ENCODE assay signal across 8 mouse cellular contexts in genomic region chr4:43044673-43045072, GRCm38 (mm10). TPM values are rescaled to one million over a fixed set of nuclear protein-coding genes. Genes with fewer than 3 reads are reported as not detected.
A peak's percentile ranks its signal among the peaks of the same experiment; 100 is the strongest.
DNase-seq lines count a peak whose midpoint lies in the region; ATAC-seq and TF ChIP-seq lines count a peak whose summit lies in the region.

No protein-coding gene starts in this region.

- ATAC-seq in heart, postnatal 0 days (ENCODE audit: insufficient read depth, low read depth) = no peak
- peak; percentile 38 for ATAC-seq in megakaryocyte, adult 5-6 weeks (ENCODE audit: poor library complexity, severe bottlenecking)

- peak overlapping the region; percentile 5 for H3K4me3 ChIP-seq in cerebellum, adult 2 months (replicated peaks; ENCODE audit: insufficient read depth, low read depth, low read length)
- H3K4me3 ChIP-seq in brown adipose tissue, adult 24 weeks (ENCODE audit: insufficient read depth, low read depth, low read length) = peak overlapping the region; percentile 60
- peak overlapping the region; percentile 46 for H3K4me3 ChIP-seq in heart, postnatal 0 days (ENCODE audit: low read depth, low read length)

- no peak for TF ChIP-seq POLR2A in cerebellum, adult 2 months (IDR thresholded peaks at IDR 0.05; ENCODE audit: borderline replicate concordance, insufficient read depth, low read length)

- no peaks in the 10 kb centered on the region for H3K36me3 ChIP-seq in heart, postnatal 0 days (replicated peaks; ENCODE audit: control insufficient read depth, insufficient read depth, low read length)

- no peak overlapping the region for H3K9ac ChIP-seq in heart, postnatal 0 days (replicated peaks; ENCODE audit: low read depth, low read length)

- no peak for TF ChIP-seq CTCF in cerebellum, adult 2 months (IDR thresholded peaks at IDR 0.05; ENCODE audit: borderline replicate concordance, insufficient read depth, low read depth, low read length)
- TF ChIP-seq CTCF in heart, postnatal 0 days (IDR thresholded peaks at IDR 0.05; ENCODE audit: low read depth) = no peak

- no peaks in the 10 kb centered on the region for H3K9me3 ChIP-seq in heart, postnatal 0 days (replicated peaks; ENCODE audit: control insufficient read depth, low read length)

- TF ChIP-seq EP300 in heart, postnatal 0 days (IDR thresholded peaks at IDR 0.05; ENCODE audit: low read depth) = no peak

- peak overlapping the region; percentile 94 for H3K4me2 ChIP-seq in heart, postnatal 0 days (ENCODE audit: low read depth, low read length)

- H3K27ac ChIP-seq in cerebellum, adult 2 months (ENCODE audit: insufficient read depth, low read length) = no peak overlapping the region; the same call in 1 of the 2 replicates
- H3K27ac ChIP-seq in brown adipose tissue, adult 24 weeks (replicated peaks; ENCODE audit: low read depth, low read length) = peak overlapping the region; percentile 97
- peak overlapping the region; percentile 79 for H3K27ac ChIP-seq in heart, postnatal 0 days (ENCODE audit: low read depth)

- H3K27me3 ChIP-seq in cerebellum, adult 2 months (ENCODE audit: control insufficient read depth, insufficient read depth, low read length) = no peaks in the 10 kb centered on the region
- H3K27me3 ChIP-seq in heart, postnatal 0 days (ENCODE audit: control insufficient read depth, insufficient read depth, low read length) = no peaks in the 10 kb centered on the region

- 10% methylated on average over 4 of the region's 4 CpGs for WGBS in cerebellum, adult 2 months
- WGBS in heart, postnatal 0 days = 28% methylated on average over 4 of the region's 4 CpGs

- DNase-seq in cerebellum, adult 2 months = peak in 1 of 2 experiments; percentile 20
- DNase-seq in cerebellum, adult 8-10 months = no peak
- no peak for DNase-seq in heart, postnatal 0 days (ENCODE audit: low spot score)
- DNase-seq in kidney, postnatal 25 days = peak; percentile 46 to 83
- no peak for DNase-seq in frontal cortex, postnatal 36 days (ENCODE audit: low spot score in 2 of 2)
- no peak for DNase-seq in ovary, postnatal 10 days (ENCODE audit: low spot score)

- peaks cover 2% of the 10 kb centered on the region; the same call in 1 of the 2 replicates for H3K4me1 ChIP-seq in cerebellum, adult 2 months (ENCODE audit: control insufficient read depth, insufficient read depth, low read length)
- H3K4me1 ChIP-seq in brown adipose tissue, adult 24 weeks (ENCODE audit: control insufficient read depth, insufficient read depth, insufficient read length, low read length) = peaks cover 10% of the 10 kb centered on the region
- H3K4me1 ChIP-seq in heart, postnatal 0 days (ENCODE audit: control insufficient read depth, insufficient read depth) = peaks cover 14% of the 10 kb centered on the region

RNA-seq across cellular contexts. Expression of gene Fam214b, which starts 1.3 kb away (rescaled TPM):
- 29.9 and 32.5 TPM in 2 replicates for polyA plus RNA-seq in cerebellum, adult 2 months (2012; rRNA removed)
- polyA plus RNA-seq in brown adipose tissue, adult 24 weeks (2012; ENCODE audit: insufficient read depth, insufficient read length, missing spikeins) = 10.0 and 21.9 TPM in 2 replicates
- 15.9 and 27.1 TPM in 2 replicates for total RNA-seq in heart, postnatal 0 days (2014; rRNA removed; ENCODE audit: low replicate concordance)
- polyA plus RNA-seq in heart, postnatal 0 days (2015; fragmentation: Nextera tagmentation; extraction: Ambion mirVana) = 12.8 and 13.4 TPM in 2 replicates
- total RNA-seq in megakaryocyte, adult 5-6 weeks (2015) = 14.2 and 15.4 TPM in 2 replicates
- total RNA-seq in megakaryocyte, adult 5-6 weeks (2017) = 31.7 and 33.6 TPM in 2 replicates

RNA-seq across cellular contexts. Expression of gene Stoml2, which starts 13.2 kb away (rescaled TPM):
- 138 and 142 TPM in 2 replicates for polyA plus RNA-seq in cerebellum, adult 2 months (2012; rRNA removed)
- polyA plus RNA-seq in brown adipose tissue, adult 24 weeks (2012; ENCODE audit: insufficient read depth, insufficient read length, missing spikeins) = 158 and 191 TPM in 2 replicates
- total RNA-seq in heart, postnatal 0 days (2014; rRNA removed; ENCODE audit: low replicate concordance) = 77.9 and 130 TPM in 2 replicates
- 171 and 174 TPM in 2 replicates for polyA plus RNA-seq in heart, postnatal 0 days (2015; fragmentation: Nextera tagmentation; extraction: Ambion mirVana)
- total RNA-seq in megakaryocyte, adult 5-6 weeks (2015) = 70.8 and 77.7 TPM in 2 replicates
- 62.3 and 79.3 TPM in 2 replicates for total RNA-seq in megakaryocyte, adult 5-6 weeks (2017)

RNA-seq across cellular contexts. Expression of gene Unc13b, which starts 14.1 kb away (rescaled TPM):
- 12.8 and 14.5 TPM in 2 replicates for polyA plus RNA-seq in cerebellum, adult 2 months (2012; rRNA removed)
- 1.4 and 4.5 TPM in 2 replicates for polyA plus RNA-seq in brown adipose tissue, adult 24 weeks (2012; ENCODE audit: insufficient read depth, insufficient read length, missing spikeins)
- total RNA-seq in heart, postnatal 0 days (2014; rRNA removed; ENCODE audit: low replicate concordance) = 45.7 and 51.8 TPM in 2 replicates
- 5.1 and 5.4 TPM in 2 replicates for polyA plus RNA-seq in heart, postnatal 0 days (2015; fragmentation: Nextera tagmentation; extraction: Ambion mirVana)
- total RNA-seq in megakaryocyte, adult 5-6 weeks (2015) = 0.16 TPM in 2 replicates
- total RNA-seq in megakaryocyte, adult 5-6 weeks (2017) = 0.24 and 0.48 TPM in 2 replicates

RNA-seq across cellular contexts. Expression of gene Pigo, which starts 19.1 kb away (rescaled TPM):
- 35.8 and 35.9 TPM in 2 replicates for polyA plus RNA-seq in cerebellum, adult 2 months (2012; rRNA removed)
- 11.1 and 12.4 TPM in 2 replicates for polyA plus RNA-seq in brown adipose tissue, adult 24 weeks (2012; ENCODE audit: insufficient read depth, insufficient read length, missing spikeins)
- 11.3 and 25.2 TPM in 2 replicates for total RNA-seq in heart, postnatal 0 days (2014; rRNA removed; ENCODE audit: low replicate concordance)
- 11.4 and 12.5 TPM in 2 replicates for polyA plus RNA-seq in heart, postnatal 0 days (2015; fragmentation: Nextera tagmentation; extraction: Ambion mirVana)
- total RNA-seq in megakaryocyte, adult 5-6 weeks (2015) = 7.9 and 9.7 TPM in 2 replicates
- 5.6 and 11.1 TPM in 2 replicates for total RNA-seq in megakaryocyte, adult 5-6 weeks (2017)

RNA-seq across cellular contexts. Expression of gene Fancg, which starts 34.4 kb away (rescaled TPM):
- 36.2 and 36.7 TPM in 2 replicates for polyA plus RNA-seq in cerebellum, adult 2 months (2012; rRNA removed)
- 2.5 and 6.4 TPM in 2 replicates for polyA plus RNA-seq in brown adipose tissue, adult 24 weeks (2012; ENCODE audit: insufficient read depth, insufficient read length, missing spikeins)
- total RNA-seq in heart, postnatal 0 days (2014; rRNA removed; ENCODE audit: low replicate concordance) = 4.5 and 4.9 TPM in 2 replicates
- polyA plus RNA-seq in heart, postnatal 0 days (2015; fragmentation: Nextera tagmentation; extraction: Ambion mirVana) = 4.6 and 4.9 TPM in 2 replicates
- 11.3 and 12.5 TPM in 2 replicates for total RNA-seq in megakaryocyte, adult 5-6 weeks (2015)
- total RNA-seq in megakaryocyte, adult 5-6 weeks (2017) = 13.0 and 14.3 TPM in 2 replicates

Comparison
In these comparisons a context has a peak if more than half of its experiments do, and no peak if none do; other contexts are left out.
1. DNase-seq: peak in kidney, postnatal 25 days (2 of 2); none in cerebellum, adult 8-10 months (single experiment), heart, postnatal 0 days (single experiment), frontal cortex, postnatal 36 days (0 of 2) and ovary, postnatal 10 days (single experiment).
2. H3K4me3 ChIP-seq: peak in every context shown above with its lines; median percentile 60 in brown adipose tissue, adult 24 weeks; 46 in heart, postnatal 0 days; 5 in cerebellum, adult 2 months.